Mouse (Mus musculus): ENCODE results near the gene Jtb. TPM values are rescaled to one million over a fixed set of nuclear protein-coding genes. Genes with fewer than 3 reads are reported as not detected.

Jtb gene
- polyA plus RNA-seq, 1 experiment: 91.7 TPM

GRCm38 (mm10) chr3:90212723-90213122, 18.7 kb upstream of the Jtb start:
- peaks cover 40% of the 10 kb centered on the region for H3K36me3 ChIP-seq (ENCODE audit: control insufficient read depth, insufficient read depth, low read length)

GRCm38 (mm10) chr3:90213377-90213866, 18.0 kb upstream of the Jtb start, which contains the start of the genes Rps27 and Rab13:
Gene Rps27, minus strand, starts transcription at chr3:90213651.
Gene Rab13, plus strand, starts transcription at chr3:90213695.
- Histone ChIP-seq H3K4me3 (ENCODE audit: control insufficient read depth, insufficient read depth, low read length) (peak within 1 kb of the TSS; percentile 75), H3K27ac (ENCODE audit: control insufficient read depth, insufficient read depth, low read length) (0 out of 2 replicates have a peak within 1 kb of the TSS, but pooled peaks have one; percentile 7), H3K27me3 (ENCODE audit: control insufficient read depth, insufficient read depth, low read length) (no peaks in the 10 kb centered on the region), H3K4me1 (replicated peaks; ENCODE audit: control insufficient read depth, insufficient read depth, low read length) (peaks cover 10% of the 10 kb centered on the region), H3K36me3 (ENCODE audit: control insufficient read depth, insufficient read depth, low read length) (peaks cover 33% of the 10 kb centered on the region)
- under 1% methylated on average over 42 of the region's 42 CpGs for WGBS
- TF ChIP-seq POLR2A (IDR thresholded peaks at IDR 0.05; ENCODE audit: control insufficient read depth, extremely low read depth, insufficient read depth, low read length, poor library complexity): peak; percentile 99
- no peak for TF ChIP-seq CTCF (IDR thresholded peaks at IDR 0.05; ENCODE audit: borderline replicate concordance, control insufficient read depth, extremely low read depth, insufficient read depth, low read length, poor library complexity)
- DNase-seq: peak; percentile 84

More at GRCm38 (mm10) chr3:90212723-90213122, 18.7 kb upstream of the Jtb start:
- WGBS: 12% methylated on average over 5 of the region's 5 CpGs
- DNase-seq: no peak
- H3K27me3 ChIP-seq (ENCODE audit: control insufficient read depth, insufficient read depth, low read length): no peaks in the 10 kb centered on the region
- H3K4me3 ChIP-seq (ENCODE audit: control insufficient read depth, insufficient read depth, low read length): peak overlapping the region; percentile 43
- no peak overlapping the region for H3K27ac ChIP-seq (ENCODE audit: control insufficient read depth, insufficient read depth, low read length)
- H3K4me1 ChIP-seq (replicated peaks; ENCODE audit: control insufficient read depth, insufficient read depth, low read length): peaks cover 10% of the 10 kb centered on the region
- no peak for TF ChIP-seq POLR2A (IDR thresholded peaks at IDR 0.05; ENCODE audit: control insufficient read depth, extremely low read depth, insufficient read depth, low read length, poor library complexity)
- TF ChIP-seq CTCF (IDR thresholded peaks at IDR 0.05; ENCODE audit: borderline replicate concordance, control insufficient read depth, extremely low read depth, insufficient read depth, low read length, poor library complexity): no peak

- DNase-seq: no peak
Measured at GRCm38 (mm10) chr3:90213956-90214684, 17.3 kb upstream of the Jtb start.

GRCm38 (mm10) chr3:90215825-90216380, 15.5 kb upstream of the Jtb start:
- 74% methylated on average over 1 of the region's 1 CpGs for WGBS
- no peak overlapping the region for H3K4me3 ChIP-seq (ENCODE audit: control insufficient read depth, insufficient read depth, low read length)
- no peak for TF ChIP-seq POLR2A (IDR thresholded peaks at IDR 0.05; ENCODE audit: control insufficient read depth, extremely low read depth, insufficient read depth, low read length, poor library complexity)
- peak; percentile 30 for DNase-seq
- peaks cover 16% of the 10 kb centered on the region for H3K36me3 ChIP-seq (ENCODE audit: control insufficient read depth, insufficient read depth, low read length)
- no peak overlapping the region for H3K27ac ChIP-seq (ENCODE audit: control insufficient read depth, insufficient read depth, low read length)
- peaks cover 14% of the 10 kb centered on the region for H3K4me1 ChIP-seq (replicated peaks; ENCODE audit: control insufficient read depth, insufficient read depth, low read length)
- H3K27me3 ChIP-seq (ENCODE audit: control insufficient read depth, insufficient read depth, low read length): no peaks in the 10 kb centered on the region

More at GRCm38 (mm10) chr3:90213956-90214684, 17.3 kb upstream of the Jtb start:
- peaks cover 10% of the 10 kb centered on the region for H3K4me1 ChIP-seq (replicated peaks; ENCODE audit: control insufficient read depth, insufficient read depth, low read length)
- TF ChIP-seq CTCF (IDR thresholded peaks at IDR 0.05; ENCODE audit: borderline replicate concordance, control insufficient read depth, extremely low read depth, insufficient read depth, low read length, poor library complexity): no peak
- TF ChIP-seq POLR2A (IDR thresholded peaks at IDR 0.05; ENCODE audit: control insufficient read depth, extremely low read depth, insufficient read depth, low read length, poor library complexity): no peak
- no peaks in the 10 kb centered on the region for H3K27me3 ChIP-seq (ENCODE audit: control insufficient read depth, insufficient read depth, low read length)
- H3K4me3 ChIP-seq (ENCODE audit: control insufficient read depth, insufficient read depth, low read length): no peak overlapping the region; the same call in 1 of the 2 replicates
- no peak overlapping the region for H3K27ac ChIP-seq (ENCODE audit: control insufficient read depth, insufficient read depth, low read length)
- 43% methylated on average over 12 of the region's 12 CpGs for WGBS
- peaks cover 27% of the 10 kb centered on the region for H3K36me3 ChIP-seq (ENCODE audit: control insufficient read depth, insufficient read depth, low read length)

GRCm38 (mm10) chr3:90220088-90220487, 11.3 kb upstream of the Jtb start:
- H3K4me3 ChIP-seq (ENCODE audit: control insufficient read depth, insufficient read depth, low read length): no peak overlapping the region
- TF ChIP-seq CTCF (IDR thresholded peaks at IDR 0.05; ENCODE audit: borderline replicate concordance, control insufficient read depth, extremely low read depth, insufficient read depth, low read length, poor library complexity) (no peak), POLR2A (IDR thresholded peaks at IDR 0.05; ENCODE audit: control insufficient read depth, extremely low read depth, insufficient read depth, low read length, poor library complexity) (no peak)
- peaks cover 4% of the 10 kb centered on the region for H3K4me1 ChIP-seq (replicated peaks; ENCODE audit: control insufficient read depth, insufficient read depth, low read length)
- no peak overlapping the region for H3K27ac ChIP-seq (ENCODE audit: control insufficient read depth, insufficient read depth, low read length)
- DNase-seq: peak; percentile 50
- H3K36me3 ChIP-seq (ENCODE audit: control insufficient read depth, insufficient read depth, low read length): no peaks in the 10 kb centered on the region
- 10% methylated on average over 6 of the region's 6 CpGs for WGBS
- H3K27me3 ChIP-seq (ENCODE audit: control insufficient read depth, insufficient read depth, low read length): no peaks in the 10 kb centered on the region

- Histone ChIP-seq H3K4me1 (replicated peaks; ENCODE audit: control insufficient read depth, insufficient read depth, low read length) (peaks cover 4% of the 10 kb centered on the region), H3K36me3 (ENCODE audit: control insufficient read depth, insufficient read depth, low read length) (no peaks in the 10 kb centered on the region), H3K27ac (ENCODE audit: control insufficient read depth, insufficient read depth, low read length) (no peak overlapping the region), H3K4me3 (ENCODE audit: control insufficient read depth, insufficient read depth, low read length) (peak overlapping the region; percentile 3; the same call in 1 of the 2 replicates), H3K27me3 (ENCODE audit: control insufficient read depth, insufficient read depth, low read length) (no peaks in the 10 kb centered on the region)
- 10% methylated on average over 20 of the region's 20 CpGs for WGBS
- DNase-seq: peak; percentile 24
- TF ChIP-seq POLR2A (IDR thresholded peaks at IDR 0.05; ENCODE audit: control insufficient read depth, extremely low read depth, insufficient read depth, low read length, poor library complexity) (no peak), CTCF (IDR thresholded peaks at IDR 0.05; ENCODE audit: borderline replicate concordance, control insufficient read depth, extremely low read depth, insufficient read depth, low read length, poor library complexity) (0 out of 2 replicates have a peak, but pooled peaks have one; percentile 13)
Measured at GRCm38 (mm10) chr3:90220531-90220951, 10.9 kb upstream of the Jtb start.
